Mouse (Mus musculus) bone marrow macrophage, adult 2 months (primary cell): Measurements from ENCODE around the gene Evc.

Experiments
- CTCF ChIP-seq: IDR thresholded peaks from 2 replicates; pipeline ENCODE4 v1.5.1; 2012; ENCODE audit warnings: low read depth, mild to moderate bottlenecking, low read length, moderate library complexity
- POLR2A ChIP-seq: IDR thresholded peaks from 2 replicates; pipeline ENCODE4 v1.6.1; 2012; ENCODE audit warnings: mild to moderate bottlenecking, low read depth, low read length, borderline replicate concordance

DNA sequence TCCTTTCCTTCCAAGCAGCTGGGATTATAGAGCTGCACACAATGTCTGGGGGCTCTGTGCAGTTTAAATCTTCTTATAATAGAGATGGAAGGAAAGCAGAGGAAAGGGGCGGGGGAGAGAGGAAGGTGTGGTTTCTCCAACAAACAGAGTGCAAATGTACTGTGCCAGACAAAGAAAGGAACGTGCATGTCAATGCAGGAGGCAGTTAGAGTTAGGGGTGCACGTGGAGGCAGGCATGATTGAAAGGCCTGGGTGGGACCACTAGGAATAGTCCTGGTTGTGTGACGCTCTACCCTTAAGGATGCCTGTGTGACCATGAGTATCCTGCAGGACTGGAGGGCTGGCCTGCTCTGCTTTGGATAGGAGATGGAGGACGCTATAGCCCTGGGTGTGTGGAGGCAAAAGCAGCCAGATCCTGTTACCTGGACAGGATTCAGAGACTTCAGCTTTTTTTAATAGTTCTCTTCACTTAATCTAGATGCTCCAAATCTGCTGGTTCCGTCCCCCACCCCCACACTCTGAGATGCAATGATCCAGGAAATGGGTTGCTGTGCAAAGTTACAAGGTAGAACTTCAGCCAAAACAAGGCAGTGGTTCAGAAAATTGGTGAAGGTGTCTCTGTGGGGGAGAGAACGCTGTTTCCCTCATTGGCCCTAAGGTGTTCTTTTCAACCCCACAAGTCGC lies 6.1 kb downstream of the Evc start:
- no peak for TF ChIP-seq CTCF
- no peak for TF ChIP-seq POLR2A
